Comparison of ENCODE assay signal across 15 mouse cellular contexts in genomic region chr6:53881623-53882022, GRCm38 (mm10).
DNase-seq lines count a peak whose midpoint lies in the region; ATAC-seq lines count a peak whose summit lies in the region.
"Had no signal": no experiment of that assay in that cellular context is flagged by ENCODE, and none has a peak within 500 bp of the region (broad histone marks: within the 10 kb centered on the region; RNA-seq: fewer than 3 reads in every experiment).

No protein-coding gene starts in this region.

- intact Hi-C loops in left cerebral cortex, postnatal 36 days (cut with DNase I), result loop anchor here (5.0 kb wide), 3 partner anchors 64 to 84 kb away; no protein-coding TSS in a partner anchor

- peak overlapping the region; percentile 41; the same call in 1 of the 2 replicates for H3K4me2 ChIP-seq in kidney, embryonic 14.5 days (replicated peaks; ENCODE audit: low read depth, low read length)
- H3K4me2 ChIP-seq in embryonic facial prominence, embryonic 15.5 days (replicated peaks), result no peak overlapping the region
- peak overlapping the region; percentile 56 for H3K4me2 ChIP-seq in hindbrain, embryonic 15.5 days
- H3K4me2 ChIP-seq in midbrain, embryonic 16.5 days (ENCODE audit: low read length), result peak overlapping the region; percentile 43

- H3K4me3 ChIP-seq in kidney, embryonic 14.5 days (ENCODE audit: low read length), result no peak overlapping the region
- no peak overlapping the region for H3K4me3 ChIP-seq in embryonic facial prominence, embryonic 15.5 days (replicated peaks)
- no peak overlapping the region for H3K4me3 ChIP-seq in hindbrain, embryonic 15.5 days
- H3K4me3 ChIP-seq in midbrain, embryonic 16.5 days (ENCODE audit: low read depth, low read length), result no peak overlapping the region
- H3K4me3 ChIP-seq: liver, embryonic 12.5 days had no signal

- no peaks in the 10 kb centered on the region for H3K36me3 ChIP-seq in kidney, embryonic 14.5 days (ENCODE audit: control insufficient read depth, insufficient read depth, low read length)
- no peaks in the 10 kb centered on the region for H3K36me3 ChIP-seq in embryonic facial prominence, embryonic 15.5 days
- H3K36me3 ChIP-seq in hindbrain, embryonic 15.5 days, result no peaks in the 10 kb centered on the region
- no peaks in the 10 kb centered on the region for H3K36me3 ChIP-seq in midbrain, embryonic 16.5 days (ENCODE audit: control insufficient read depth, insufficient read depth, low read length)
- H3K36me3 ChIP-seq: liver, embryonic 12.5 days; stomach, embryonic 15.5 days had no signal

- DNase-seq in kidney, adult 9 months, result no peak
- DNase-seq in cerebellum, adult 18-20 months, result no peak
- DNase-seq in spleen, postnatal 4 days (ENCODE audit: low spot score in 2 of 2), result no peak
- no peak for DNase-seq in left cerebral cortex, postnatal 36 days (ENCODE audit: low spot score in 2 of 2)
- DNase-seq: gastrocnemius, postnatal 25 days; heart, postnatal 10 days; right cerebral cortex, postnatal 25 days had no signal

- peaks cover 38% of the 10 kb centered on the region for H3K4me1 ChIP-seq in kidney, embryonic 14.5 days (ENCODE audit: control insufficient read depth, insufficient read depth, low read length)
- peaks cover 13% of the 10 kb centered on the region for H3K4me1 ChIP-seq in embryonic facial prominence, embryonic 15.5 days
- peaks cover 21% of the 10 kb centered on the region for H3K4me1 ChIP-seq in hindbrain, embryonic 15.5 days (replicated peaks)
- H3K4me1 ChIP-seq in midbrain, embryonic 16.5 days (ENCODE audit: control insufficient read depth, insufficient read depth, low read length), result peaks cover 18% of the 10 kb centered on the region
- H3K4me1 ChIP-seq: liver, embryonic 12.5 days had no signal

- H3K9ac ChIP-seq in kidney, embryonic 14.5 days (ENCODE audit: low read depth, low read length), result no peak overlapping the region
- no peak overlapping the region for H3K9ac ChIP-seq in embryonic facial prominence, embryonic 15.5 days
- no peak overlapping the region for H3K9ac ChIP-seq in hindbrain, embryonic 15.5 days
- H3K9ac ChIP-seq in midbrain, embryonic 16.5 days (ENCODE audit: low read depth, low read length), result no peak overlapping the region
- H3K9ac ChIP-seq: liver, embryonic 12.5 days; stomach, embryonic 15.5 days had no signal

- H3K27ac ChIP-seq in kidney, embryonic 14.5 days (ENCODE audit: low read depth, low read length), result no peak overlapping the region
- 0 out of 2 replicates have a peak overlapping the region, but pooled peaks have one; percentile 39 for H3K27ac ChIP-seq in embryonic facial prominence, embryonic 15.5 days (replicated peaks)
- peak overlapping the region; percentile 84; the same call in 1 of the 2 replicates for H3K27ac ChIP-seq in hindbrain, embryonic 15.5 days (replicated peaks)
- no peak overlapping the region; the same call in 1 of the 2 replicates for H3K27ac ChIP-seq in midbrain, embryonic 16.5 days (ENCODE audit: low read length)
- H3K27ac ChIP-seq: liver, embryonic 12.5 days; macrophage; stomach, embryonic 15.5 days had no signal

- WGBS in kidney, embryonic 14.5 days, result 32% methylated on average over 10 of the region's 10 CpGs
- 14% methylated on average over 10 of the region's 10 CpGs for WGBS in embryonic facial prominence, embryonic 15.5 days
- WGBS in hindbrain, embryonic 15.5 days, result 10% methylated on average over 10 of the region's 10 CpGs
- WGBS in midbrain, embryonic 16.5 days, result 9% methylated on average over 10 of the region's 10 CpGs

- no peak for ATAC-seq in kidney, embryonic 14.5 days (ENCODE audit: low FRiP score, low TSS enrichment)
- no peak for ATAC-seq in embryonic facial prominence, embryonic 15.5 days (ENCODE audit: insufficient number of reproducible peaks, low FRiP score, low TSS enrichment, low read depth)
- ATAC-seq in hindbrain, embryonic 15.5 days (ENCODE audit: low FRiP score, low read depth), result no peak
- 0 out of 2 replicates have a peak, but pooled peaks have one; percentile 10 for ATAC-seq in midbrain, embryonic 16.5 days
- ATAC-seq: liver, embryonic 12.5 days; Patski had no signal

- H3K27me3 ChIP-seq in kidney, embryonic 14.5 days (ENCODE audit: control insufficient read depth, insufficient read depth, low read length), result no peaks in the 10 kb centered on the region
- H3K27me3 ChIP-seq in embryonic facial prominence, embryonic 15.5 days, result no peaks in the 10 kb centered on the region
- no peaks in the 10 kb centered on the region for H3K27me3 ChIP-seq in hindbrain, embryonic 15.5 days
- no peaks in the 10 kb centered on the region for H3K27me3 ChIP-seq in midbrain, embryonic 16.5 days (ENCODE audit: control insufficient read depth, insufficient read depth, low read depth, low read length)
- H3K27me3 ChIP-seq: liver, embryonic 12.5 days; Patski; stomach, embryonic 15.5 days had no signal

- H3K9me3 ChIP-seq in kidney, embryonic 14.5 days (ENCODE audit: control insufficient read depth, low read length), result no peaks in the 10 kb centered on the region
- H3K9me3 ChIP-seq in embryonic facial prominence, embryonic 15.5 days (replicated peaks), result no peaks in the 10 kb centered on the region
- no peaks in the 10 kb centered on the region for H3K9me3 ChIP-seq in hindbrain, embryonic 15.5 days
- peaks cover 7% of the 10 kb centered on the region; the same call in 1 of the 2 replicates for H3K9me3 ChIP-seq in midbrain, embryonic 16.5 days (replicated peaks; ENCODE audit: control insufficient read depth, low read length, poor library complexity, severe bottlenecking)
- H3K9me3 ChIP-seq: liver, embryonic 12.5 days; stomach, embryonic 15.5 days had no signal

Comparison
In these comparisons a context has a peak if more than half of its experiments do, and no peak if none do; other contexts are left out.
1. H3K27ac ChIP-seq: peak in embryonic facial prominence, embryonic 15.5 days (single experiment) and hindbrain, embryonic 15.5 days (single experiment); none in kidney, embryonic 14.5 days (single experiment) and midbrain, embryonic 16.5 days (single experiment).